Comparison of ENCODE assay signal across 25 mouse cellular contexts in genomic region chr6:136982581-136982980, GRCm38 (mm10). TPM values are rescaled to one million over a fixed set of nuclear protein-coding genes. Genes with fewer than 3 reads are reported as not detected.
"Had no signal": no experiment of that assay in that cellular context is flagged by ENCODE, and none has a peak within 500 bp of the region (broad histone marks: within the 10 kb centered on the region; RNA-seq: fewer than 3 reads in every experiment).

No protein-coding gene starts in this region.

- H3K4me2 ChIP-seq: heart, embryonic 11.5 days; heart, embryonic 13.5 days; heart, embryonic 15.5 days; hindbrain, embryonic 13.5 days; hindbrain, embryonic 15.5 days; limb, embryonic 12.5 days; liver, embryonic 11.5 days; liver, embryonic 13.5 days; liver, embryonic 15.5 days had no signal

- H3K9me3 ChIP-seq: heart, embryonic 13.5 days; heart, embryonic 15.5 days; hindbrain, embryonic 10.5 days; hindbrain, embryonic 13.5 days; hindbrain, embryonic 15.5 days; limb, embryonic 10.5 days; limb, embryonic 12.5 days; liver, embryonic 13.5 days; liver, embryonic 15.5 days had no signal

- H3K36me3 ChIP-seq: heart, embryonic 13.5 days; heart, embryonic 15.5 days; hindbrain, embryonic 10.5 days; hindbrain, embryonic 13.5 days; hindbrain, embryonic 15.5 days; limb, embryonic 10.5 days; limb, embryonic 12.5 days; liver, embryonic 13.5 days; liver, embryonic 15.5 days had no signal

- H3K4me3 ChIP-seq: gastrocnemius, adult 2 months; heart, adult 2 months; heart, embryonic 13.5 days; heart, embryonic 15.5 days; hindbrain, embryonic 10.5 days; hindbrain, embryonic 13.5 days; hindbrain, embryonic 15.5 days; layer of hippocampus, adult 2 months; left cerebral cortex, adult 2 months; limb, embryonic 10.5 days; limb, embryonic 12.5 days; liver, embryonic 13.5 days; liver, embryonic 15.5 days had no signal

- H3K27me3 ChIP-seq: heart, embryonic 13.5 days; heart, embryonic 15.5 days; hindbrain, embryonic 13.5 days; hindbrain, embryonic 15.5 days; limb, embryonic 12.5 days; liver, embryonic 13.5 days; liver, embryonic 15.5 days had no signal

- H3K9ac ChIP-seq: heart, embryonic 13.5 days; heart, embryonic 15.5 days; hindbrain, embryonic 13.5 days; hindbrain, embryonic 15.5 days; limb, embryonic 12.5 days; liver, embryonic 13.5 days; liver, embryonic 15.5 days; liver, postnatal 0 days had no signal

- ATAC-seq: forebrain, embryonic 16.5 days; hindbrain, postnatal 0 days; liver, postnatal 0 days had no signal

- DNase-seq: gastrocnemius, adult 2 months; gastrocnemius, postnatal 10 days; gastrocnemius, postnatal 25 days; heart, adult 2 months; heart, postnatal 14 days; heart, postnatal 4 days; kidney, postnatal 25 days; liver; liver, embryonic 13.5 days; liver, postnatal 0 days had no signal

- H3K27ac ChIP-seq: heart, embryonic 13.5 days; heart, embryonic 15.5 days; hindbrain, embryonic 10.5 days; hindbrain, embryonic 13.5 days; hindbrain, embryonic 15.5 days; hindbrain, postnatal 0 days; layer of hippocampus, adult 2 months; left cerebral cortex, adult 2 months; limb, embryonic 10.5 days; limb, embryonic 12.5 days; liver, embryonic 13.5 days; liver, embryonic 15.5 days had no signal

RNA-seq across cellular contexts. Expression of gene Pde6h, which starts 58.9 kb away (rescaled TPM):
- polyA plus RNA-seq: forebrain, embryonic 16.5 days; heart, embryonic 13.5 days; hindbrain, embryonic 10.5 days; hindbrain, embryonic 13.5 days; intestine, embryonic 14.5 days; limb, embryonic 10.5 days; liver, embryonic 11.5 days; liver, embryonic 13.5 days; liver, embryonic 15.5 days had no signal
